Mouse (Mus musculus): ENCODE data around the gene Cmip.

DNA sequence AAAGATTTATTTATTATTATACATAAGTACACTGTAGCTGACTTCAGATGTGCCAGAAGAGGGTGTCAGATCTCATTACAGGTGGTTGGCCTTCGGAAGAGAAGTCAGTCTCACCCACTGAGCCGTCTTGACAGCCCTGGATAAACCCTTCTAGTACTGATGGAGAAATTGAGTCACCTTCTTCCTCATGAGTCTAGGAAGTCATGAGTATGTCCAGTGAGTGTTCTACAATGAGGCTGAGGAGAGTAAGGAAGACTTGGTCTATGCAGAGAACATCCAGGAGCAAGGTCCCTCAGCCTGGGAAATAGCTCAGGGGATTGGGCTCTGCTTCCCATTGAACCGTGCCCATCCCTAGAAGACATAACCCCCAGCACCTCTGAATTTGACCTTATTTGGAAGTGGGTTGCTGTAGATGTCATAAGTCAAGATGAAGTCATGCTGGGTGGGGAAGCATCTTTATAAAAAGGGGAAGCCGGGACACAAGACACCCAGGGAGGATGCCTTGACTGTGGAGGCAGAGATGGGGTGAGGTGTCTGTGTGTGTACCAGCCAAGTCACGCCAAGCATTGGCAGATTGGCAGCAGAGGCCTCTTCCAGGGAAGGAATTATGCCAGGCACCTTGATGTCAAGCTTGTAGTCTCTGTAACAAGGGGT, 15.9 kb upstream of the Cmip start:
- TF ChIP-seq EP300 (IDR thresholded peaks at IDR 0.05; ENCODE audit: low read depth) = no peak
- no peak for TF ChIP-seq CTCF (IDR thresholded peaks at IDR 0.05; ENCODE audit: low read depth)

All from liver, postnatal 0 days (tissue).